Mouse (Mus musculus) MEL (cell line): ENCODE data around the gene Tspoap1. TPM values are rescaled to one million over a fixed set of nuclear protein-coding genes. Genes with fewer than 3 reads are reported as not detected.

ENCODE experiments used
- DNase-seq: peaks from one replicate; pipeline ENCODE4 v3.0.0; 2011; ENCODE audit warnings: low read depth, low spot score
- H3K27ac ChIP-seq: 2 replicates; pipeline ENCODE4 v1.5.1; 2012; ENCODE audit warnings: low read depth, mild to moderate bottlenecking, control low read depth, low read length, moderate library complexity; ENCODE audit not compliant: control insufficient read depth
- H3K27me3 ChIP-seq, 2 experiments: fragments of 150-350 bp in 1 of 2; sonication (generic) in 1 of 2; 2 replicates each; pipeline ENCODE4 v1.6.1; 2012; ENCODE audit warnings: low read length in 2 of 2, mild to moderate bottlenecking in 2 of 2, improper control_type of control experiment in 1 of 2, moderate library complexity in 1 of 2; ENCODE audit not compliant: insufficient read depth in 2 of 2, control insufficient read depth in 1 of 2
- H3K36me3 ChIP-seq, 2 experiments: 2 replicates each; pipeline ENCODE4 v1.6.1; 2012 to 2014; ENCODE audit warnings: low read length in 2 of 2, improper control_type of control experiment in 1 of 2, inconsistent platforms in 1 of 2, mild to moderate bottlenecking in 1 of 2; ENCODE audit not compliant: insufficient read depth in 2 of 2, control insufficient read depth in 1 of 2
- H3K4me1 ChIP-seq, 2 experiments: fragments of 150-350 bp in 1 of 2; sonication (generic) in 1 of 2; 2 replicates each; pipeline ENCODE4 v1.6.1; 2012; ENCODE audit warnings: low read length in 2 of 2, improper control_type of control experiment in 1 of 2, mild to moderate bottlenecking in 1 of 2; ENCODE audit not compliant: insufficient read depth in 2 of 2, control insufficient read depth in 1 of 2
- H3K4me3 ChIP-seq, 2 experiments: fragments of 150-350 bp in 1 of 2; sonication (generic) in 1 of 2; 2 replicates each; pipeline ENCODE4 v1.5.1; 2012; ENCODE audit warnings: low read depth in 2 of 2, low read length in 2 of 2, mild to moderate bottlenecking in 2 of 2, moderate library complexity in 2 of 2, control low read depth in 1 of 2, improper control_type of control experiment in 1 of 2; ENCODE audit not compliant: control insufficient read depth in 1 of 2, insufficient read depth in 1 of 2
- H3K79me2 ChIP-seq: 2 replicates; pipeline ENCODE4 v1.6.1; 2012; ENCODE audit warnings: mild to moderate bottlenecking, low read length, moderate library complexity; ENCODE audit not compliant: control insufficient read depth, poor library complexity, insufficient read depth
- H3K9ac ChIP-seq: 2 replicates; pipeline ENCODE4 v1.6.1; 2012; ENCODE audit warnings: low read depth, mild to moderate bottlenecking, control low read depth, low read length, moderate library complexity; ENCODE audit not compliant: control insufficient read depth, poor library complexity, severe bottlenecking
- H3K9me3 ChIP-seq: fragments of 150-350 bp; sonication (generic); replicated peaks from 2 replicates; pipeline ENCODE4 v1.6.1; 2012; ENCODE audit warnings: mild to moderate bottlenecking, low read length, improper control_type of control experiment, moderate library complexity; ENCODE audit not compliant: insufficient read depth
- BHLHE40 ChIP-seq: IDR thresholded peaks from 2 replicates; pipeline ENCODE4 v1.6.1; 2012; ENCODE audit warnings: low read depth, mild to moderate bottlenecking, inconsistent platforms, low read length, improper control_type of control experiment, borderline replicate concordance
- CHD1 ChIP-seq: IDR thresholded peaks from 2 replicates; pipeline ENCODE4 v1.6.1; 2012; ENCODE audit warnings: low read depth, mild to moderate bottlenecking, inconsistent platforms, low read length, improper control_type of control experiment
- CHD2 ChIP-seq: IDR thresholded peaks from 2 replicates; pipeline ENCODE4 v1.6.1; 2011; ENCODE audit warnings: low read length, improper control_type of control experiment
- E2F4 ChIP-seq: IDR thresholded peaks from 2 replicates; pipeline ENCODE4 v1.6.1; 2011; ENCODE audit warnings: low read depth, low read length, improper control_type of control experiment, borderline replicate concordance
- ELF1 ChIP-seq: IDR thresholded peaks from 2 replicates; pipeline ENCODE4 v1.6.1; 2014; ENCODE audit warnings: low read depth, mild to moderate bottlenecking, inconsistent platforms, low read length, improper control_type of control experiment, moderate library complexity
- EP300 ChIP-seq, 2 experiments: IDR thresholded peaks; 2 replicates each; pipeline ENCODE4 v1.6.1; 2011; ENCODE audit warnings: improper control_type of control experiment in 2 of 2, low read length in 2 of 2, low read depth in 1 of 2, mild to moderate bottlenecking in 1 of 2
- ETS1 ChIP-seq: IDR thresholded peaks from 2 replicates; pipeline ENCODE4 v1.6.1; 2012; ENCODE audit warnings: low read depth, mild to moderate bottlenecking, inconsistent platforms, low read length, improper control_type of control experiment, moderate library complexity
- GABPA ChIP-seq: IDR thresholded peaks from 2 replicates; pipeline ENCODE4 v1.6.1; 2012; ENCODE audit warnings: low read depth, mild to moderate bottlenecking, inconsistent platforms, low read length, improper control_type of control experiment, moderate library complexity
- GATA1 ChIP-seq: IDR thresholded peaks from 2 replicates; pipeline ENCODE4 v1.6.1; 2011; ENCODE audit warnings: low read depth, low read length, improper control_type of control experiment
- HCFC1 ChIP-seq: IDR thresholded peaks from 2 replicates; pipeline ENCODE4 v1.6.1; 2012; ENCODE audit warnings: low read depth, mild to moderate bottlenecking, inconsistent platforms, low read length, improper control_type of control experiment, moderate library complexity
- JUND ChIP-seq: IDR thresholded peaks from 2 replicates; pipeline ENCODE4 v1.6.1; 2011; ENCODE audit warnings: low read depth, mild to moderate bottlenecking, improper control_type of control experiment, low read length
- KAT2A ChIP-seq: conservative IDR thresholded peaks from 2 replicates; pipeline ENCODE4 v1.6.1; 2012; ENCODE audit warnings: low read depth, low read length, improper control_type of control experiment, inconsistent platforms
- MAFK ChIP-seq: IDR thresholded peaks from 2 replicates; pipeline ENCODE4 v1.6.1; 2011; ENCODE audit warnings: low read depth, mild to moderate bottlenecking, low read length, improper control_type of control experiment, borderline replicate concordance
- MAX ChIP-seq: IDR thresholded peaks from 2 replicates; pipeline ENCODE4 v1.6.1; 2011; ENCODE audit warnings: low read length, improper control_type of control experiment
- MAZ ChIP-seq: IDR thresholded peaks from 2 replicates; pipeline ENCODE4 v1.6.1; 2012; ENCODE audit warnings: low read depth, mild to moderate bottlenecking, inconsistent platforms, low read length, improper control_type of control experiment
- MEF2A ChIP-seq: IDR thresholded peaks from 2 replicates; pipeline ENCODE4 v1.6.1; 2014; ENCODE audit warnings: low read depth, mild to moderate bottlenecking, inconsistent platforms, low read length, improper control_type of control experiment; ENCODE audit not compliant: poor library complexity, insufficient replicate concordance, severe bottlenecking; ENCODE audit errors: extremely low read depth
- MXI1 ChIP-seq: IDR thresholded peaks from 2 replicates; pipeline ENCODE4 v1.6.1; 2011; ENCODE audit warnings: mild to moderate bottlenecking, low read depth, low read length, improper control_type of control experiment
- MYB ChIP-seq: IDR thresholded peaks from 2 replicates; pipeline ENCODE4 v1.6.1; 2011; ENCODE audit warnings: mild to moderate bottlenecking, low read depth, low read length, improper control_type of control experiment
- MYC ChIP-seq: IDR thresholded peaks from 2 replicates; pipeline ENCODE4 v1.6.1; 2011; ENCODE audit warnings: low read depth, mild to moderate bottlenecking, low read length, improper control_type of control experiment, moderate library complexity
- NELFE ChIP-seq: IDR thresholded peaks from 2 replicates; pipeline ENCODE4 v1.6.1; 2011; ENCODE audit warnings: low read depth, low read length, improper control_type of control experiment
- NRF1 ChIP-seq: IDR thresholded peaks from 2 replicates; pipeline ENCODE4 v1.6.1; 2014; ENCODE audit warnings: low read depth, mild to moderate bottlenecking, inconsistent platforms, low read length, improper control_type of control experiment, moderate library complexity; ENCODE audit not compliant: poor library complexity, insufficient read depth, severe bottlenecking
- POLR2A ChIP-seq, 2 experiments: IDR thresholded peaks; 2 replicates each; pipeline ENCODE4 v1.6.1; 2011 to 2012; ENCODE audit warnings: low read length in 2 of 2, mild to moderate bottlenecking in 2 of 2, control low read depth in 1 of 2, improper control_type of control experiment in 1 of 2, low read depth in 1 of 2, moderate library complexity in 1 of 2; ENCODE audit not compliant: control insufficient read depth in 1 of 2, insufficient read depth in 1 of 2, poor library complexity in 1 of 2
- POLR2AphosphoS2 ChIP-seq: IDR thresholded peaks from 2 replicates; pipeline ENCODE4 v1.6.1; 2011; ENCODE audit warnings: low read length, improper control_type of control experiment
- POLR2AphosphoS5 ChIP-seq: IDR thresholded peaks from 2 replicates; pipeline ENCODE4 v1.6.1; 2012; ENCODE audit warnings: low read depth, borderline replicate concordance, mild to moderate bottlenecking, inconsistent platforms, low read length, moderate library complexity, mixed read lengths
- RAD21 ChIP-seq: IDR thresholded peaks from 2 replicates; pipeline ENCODE4 v1.6.1; 2011; ENCODE audit warnings: mild to moderate bottlenecking, low read depth, low read length, improper control_type of control experiment
- RCOR1 ChIP-seq: IDR thresholded peaks from 2 replicates; pipeline ENCODE4 v1.6.1; 2012; ENCODE audit warnings: low read depth, mild to moderate bottlenecking, inconsistent platforms, low read length, improper control_type of control experiment
- SIN3A ChIP-seq: IDR thresholded peaks from 2 replicates; pipeline ENCODE4 v1.6.1; 2012; ENCODE audit warnings: low read length, improper control_type of control experiment, inconsistent platforms
- SMC3 ChIP-seq: IDR thresholded peaks from 2 replicates; pipeline ENCODE4 v1.6.1; 2011; ENCODE audit warnings: low read depth, low read length, improper control_type of control experiment
- TAL1 ChIP-seq: IDR thresholded peaks from 2 replicates; pipeline ENCODE4 v1.6.1; 2012; ENCODE audit warnings: mild to moderate bottlenecking, inconsistent platforms, low read length, moderate library complexity, mixed read lengths
- TBP ChIP-seq: IDR thresholded peaks from 2 replicates; pipeline ENCODE4 v1.8.0; 2011; ENCODE audit warnings: low read depth, low read length, improper control_type of control experiment
- TCF12 ChIP-seq: IDR thresholded peaks from 2 replicates; pipeline ENCODE4 v1.6.1; 2014; ENCODE audit warnings: low read depth, mild to moderate bottlenecking, inconsistent platforms, low read length, improper control_type of control experiment, moderate library complexity
- UBTF ChIP-seq: IDR thresholded peaks from 2 replicates; pipeline ENCODE4 v1.6.1; 2012; ENCODE audit warnings: low read depth, mild to moderate bottlenecking, inconsistent platforms, low read length, improper control_type of control experiment, moderate library complexity, borderline replicate concordance; ENCODE audit not compliant: insufficient read depth
- USF1 ChIP-seq: IDR thresholded peaks from 2 replicates; pipeline ENCODE4 v1.6.1; 2014; ENCODE audit warnings: low read depth, mild to moderate bottlenecking, inconsistent platforms, low read length, improper control_type of control experiment, moderate library complexity
- ZC3H11A ChIP-seq: IDR thresholded peaks from 2 replicates; pipeline ENCODE4 v1.6.1; 2012; ENCODE audit warnings: low read depth, mild to moderate bottlenecking, inconsistent platforms, low read length, improper control_type of control experiment
- ZKSCAN1 ChIP-seq: IDR thresholded peaks from 2 replicates; pipeline ENCODE4 v1.6.1; 2012; ENCODE audit warnings: low read depth, mild to moderate bottlenecking, inconsistent platforms, low read length, improper control_type of control experiment, moderate library complexity
- ZMIZ1 ChIP-seq: IDR thresholded peaks from 2 replicates; pipeline ENCODE4 v1.6.1; 2012; ENCODE audit warnings: low read depth, mild to moderate bottlenecking, inconsistent platforms, low read length, improper control_type of control experiment, moderate library complexity
- ZNF384 ChIP-seq: IDR thresholded peaks from 2 replicates; pipeline ENCODE4 v1.6.1; 2012; ENCODE audit warnings: low read depth, mild to moderate bottlenecking, inconsistent platforms, low read length, improper control_type of control experiment
- polyA plus RNA-seq, 2 experiments: library from polyadenylated mRNA; stranded (reverse) in 1 of 2; unstranded in 1 of 2; fragments of >175 nt in 1 of 2; fragments of >200 nt in 1 of 2; gene quantifications; 2 replicates each; pipeline versions ENCODE4 v1.2.1 to v1.2.4; 2012; ENCODE audit warnings: low replicate concordance in 2 of 2, low read depth in 1 of 2; ENCODE audit not compliant: insufficient read length in 2 of 2, insufficient read depth in 1 of 2, missing spikeins in 1 of 2
- total RNA-seq: library from RNA; depleted of rRNA; stranded (reverse); fragments of 300-350 nt; gene quantifications from 2 replicates; pipeline ENCODE4 v1.2.3, GENCODE M21; 2012

Gene Tspoap1
- total and polyA plus RNA-seq, 3 experiments, result 5.2 to 8.6 TPM; not detected in 1

- H3K4me1 ChIP-seq, result peaks cover 39 to 80% of the 10 kb centered on the region in 2 experiments
- H3K9ac ChIP-seq, result peak overlapping the region; percentile 70
- H3K27me3 ChIP-seq, result no peaks in the 10 kb centered on the region
- peak; percentile 92 for DNase-seq
- peaks cover 47% of the 10 kb centered on the region for H3K79me2 ChIP-seq
- peak overlapping the region; percentile 92 for H3K27ac ChIP-seq
- H3K4me3 ChIP-seq, result peak overlapping the region; percentile 30 to 45
- H3K9me3 ChIP-seq, result no peaks in the 10 kb centered on the region
- H3K36me3 ChIP-seq, result peaks cover 0 to 58% of the 10 kb centered on the region in 2 experiments; a peak in 2 of 4 replicates
- TF ChIP-seq RAD21, result no peak
- TF ChIP-seq NELFE, result peak; percentile 63
- TF ChIP-seq MEF2A, result no peak
- TF ChIP-seq JUND, result 0 out of 2 replicates have a peak, but pooled peaks have one; percentile 61
- peak; percentile 26; the same call in 1 of the 2 replicates for TF ChIP-seq HCFC1
- TF ChIP-seq ZC3H11A, result no peak
- TF ChIP-seq UBTF, result no peak
- peak; percentile 96 to 99 for TF ChIP-seq EP300 (IDR thresholded peaks at IDR 0.05; ENCODE audit: low read depth in 1 of 2, low read length in 2 of 2)
- peak; percentile 39 to 78; a peak in 2 of 4 replicates for TF ChIP-seq POLR2A (IDR thresholded peaks at IDR 0.05; ENCODE audit: control insufficient read depth in 1 of 2, insufficient read depth in 1 of 2, low read depth in 1 of 2, low read length in 2 of 2, poor library complexity in 1 of 2)
- no peak for TF ChIP-seq ELF1
- peak; percentile 90 for TF ChIP-seq MXI1
- peak; percentile 97 for TF ChIP-seq GATA1
- peak; percentile 49 for TF ChIP-seq KAT2A
- TF ChIP-seq RCOR1, result peak; percentile 76; the same call in 1 of the 2 replicates
- peak; percentile 95 for TF ChIP-seq ZNF384
- peak; percentile 95 for TF ChIP-seq TCF12
- TF ChIP-seq CHD1, result no peak; the same call in 1 of the 2 replicates
- no peak for TF ChIP-seq GABPA
- peak; percentile 73 for TF ChIP-seq TBP
- TF ChIP-seq SIN3A, result peak; percentile 93
- peak; percentile 94 for TF ChIP-seq TAL1
- peak; percentile 49; the same call in 1 of the 2 replicates for TF ChIP-seq POLR2AphosphoS2
- TF ChIP-seq BHLHE40, result peak; percentile 90
- TF ChIP-seq USF1, result no peak
- 0 out of 2 replicates have a peak, but pooled peaks have one; percentile 47 for TF ChIP-seq E2F4
- TF ChIP-seq NRF1, result no peak
- TF ChIP-seq MYC, result peak; percentile 99
- peak; percentile 92 for TF ChIP-seq MYB
- TF ChIP-seq ZMIZ1, result peak; percentile 84
- TF ChIP-seq MAZ, result 0 out of 2 replicates have a peak, but pooled peaks have one; percentile 12
- peak; percentile 95 for TF ChIP-seq MAX
- no peak for TF ChIP-seq CHD2
- TF ChIP-seq POLR2AphosphoS5, result no peak
- TF ChIP-seq SMC3, result no peak
- peak; percentile 26; the same call in 1 of the 2 replicates for TF ChIP-seq MAFK
- TF ChIP-seq ZKSCAN1, result no peak
- TF ChIP-seq ETS1, result peak; percentile 88
These were observed 30.7 kb upstream of the Tspoap1 start for GRCm38 (mm10) chr11:87729593-87730185.
